Mouse (Mus musculus) Muller cell, postnatal 12 days (primary cell): Measurements from ENCODE around the gene Kank1.
"Not testable (repeated sequence)": the region's sequence is repeated elsewhere in the genome, so short reads cannot be mapped to it uniquely, and the experiment has no call there.

Source experiments
- DNase-seq: peaks from one replicate; pipeline ENCODE4 v3.0.0-alpha.2; 2015; ENCODE audit errors: inconsistent ontology term

Gene Kank1

GRCm38 (mm10) chr19:25438246-25438645, 201.5 kb downstream of the Kank1 start:
- no peak for DNase-seq

GRCm38 (mm10) chr19:25439807-25440206, 203.0 kb downstream of the Kank1 start:
- DNase-seq, result no peak

- peak; percentile 20 for DNase-seq
Observed at GRCm38 (mm10) chr19:25440736-25441135, 204.0 kb downstream of the Kank1 start.

GRCm38 (mm10) chr19:25445054-25445453, 208.3 kb downstream of the Kank1 start:
- DNase-seq, result peak; percentile 42

- no peak for DNase-seq
Observed at GRCm38 (mm10) chr19:25445842-25446241, 209.1 kb downstream of the Kank1 start.

- no peak for DNase-seq
Observed at GRCm38 (mm10) chr19:25446683-25447082, 209.9 kb downstream of the Kank1 start.

- no peak for DNase-seq
Observed at GRCm38 (mm10) chr19:25447373-25447772, 210.6 kb downstream of the Kank1 start.

GRCm38 (mm10) chr19:25450869-25451629, 214.3 kb downstream of the Kank1 start:
- peak; percentile 61 for DNase-seq

- no peak for DNase-seq
Observed at GRCm38 (mm10) chr19:25453146-25453545, 216.4 kb downstream of the Kank1 start.

- no peak for DNase-seq
Observed at GRCm38 (mm10) chr19:25460760-25461159, 224.0 kb downstream of the Kank1 start.

- DNase-seq, result peak; percentile 93
Observed at GRCm38 (mm10) chr19:25461553-25462320, 225.0 kb downstream of the Kank1 start.

- DNase-seq, result not testable (repeated sequence)
Observed at GRCm38 (mm10) chr19:25475806-25476205, 239.0 kb downstream of the Kank1 start.

GRCm38 (mm10) chr19:25479152-25479669, 242.4 kb downstream of the Kank1 start:
- DNase-seq, result no peak

GRCm38 (mm10) chr19:25480820-25481219, 244.0 kb downstream of the Kank1 start:
- no peak for DNase-seq
